Mouse (Mus musculus) testis, adult 2 months (tissue): Measurements from ENCODE around the gene Bckdha.

ENCODE experiments used
- CTCF ChIP-seq: fragments of 200-500 bp; IDR thresholded peaks from 2 replicates; pipeline ENCODE4 v1.5.1; 2012; ENCODE audit warnings: low read depth, mild to moderate bottlenecking, inconsistent platforms, low read length, moderate library complexity; ENCODE audit not compliant: control insufficient read depth, insufficient read depth, insufficient replicate concordance
- POLR2A ChIP-seq: fragments of 200-500 bp; IDR thresholded peaks from 2 replicates; pipeline ENCODE4 v1.6.1; 2012; ENCODE audit warnings: low read depth, mild to moderate bottlenecking, inconsistent platforms, low read length, moderate library complexity; ENCODE audit not compliant: control insufficient read depth

DNA sequence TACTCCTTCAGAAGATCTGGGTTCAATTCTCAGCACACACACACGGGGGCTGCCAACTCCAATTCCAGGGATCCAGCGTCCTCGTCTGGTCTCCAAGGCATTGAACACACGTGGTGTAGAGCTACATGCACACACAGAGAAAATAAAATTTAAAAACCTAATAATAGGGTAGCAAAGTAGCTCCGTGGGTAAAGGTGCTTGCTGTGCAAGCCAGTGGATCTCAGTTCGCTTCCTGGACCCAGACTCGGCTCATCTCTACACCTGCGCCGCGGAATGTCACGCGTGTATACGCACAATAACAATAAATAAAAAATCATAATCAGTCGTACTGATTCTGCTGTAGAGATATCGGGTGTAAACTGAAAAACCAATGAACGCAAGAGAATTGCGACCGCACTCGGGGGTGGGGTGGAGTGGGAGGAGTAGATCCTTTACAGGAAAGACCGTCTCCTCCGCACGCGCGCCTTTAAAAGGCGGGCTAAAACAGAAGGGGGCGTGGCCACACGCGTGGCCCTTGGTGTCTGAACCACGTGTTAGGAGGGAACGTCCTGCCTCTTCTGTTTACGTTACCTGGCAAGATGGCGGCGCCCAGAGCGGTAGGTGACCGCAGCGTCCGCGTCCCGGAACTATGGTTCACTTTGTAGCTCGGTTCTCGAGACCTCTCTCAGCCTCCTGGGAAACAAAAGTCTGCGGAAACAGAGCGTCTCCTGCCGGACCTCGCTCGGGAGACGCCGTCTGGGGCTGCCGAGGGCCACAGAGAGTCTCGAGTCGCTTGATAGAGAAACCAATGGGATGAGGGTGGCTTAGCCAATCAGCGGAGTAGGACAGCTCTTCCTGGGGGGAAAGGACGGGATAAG, 39.7 kb downstream of the Bckdha start, which contains the start of gene Dmac2:
- TF ChIP-seq POLR2A: peak; percentile 95
- no peak for TF ChIP-seq CTCF
